Mouse (Mus musculus) midbrain, embryonic 10.5 days (tissue): ENCODE data around the gene Ldb1. TPM values are rescaled to one million over a fixed set of nuclear protein-coding genes. Genes with fewer than 3 reads are reported as not detected.
A peak's percentile ranks its signal among the peaks of the same experiment; 100 is the strongest.

Experiments
- DNase-seq: peaks from one replicate; pipeline ENCODE4 v3.0.0-alpha.2; 2017; ENCODE audit warnings: low spot score
- H3K27ac ChIP-seq: fragments of 300-500 bp; sonication (generic); replicated peaks from 2 replicates; pipeline ENCODE4 v1.5.1; 2016; ENCODE audit warnings: mild to moderate bottlenecking
- H3K27me3 ChIP-seq: fragments of 300-500 bp; sonication (generic); 2 replicates; pipeline ENCODE4 v1.6.1; 2016; ENCODE audit warnings: low read depth, mild to moderate bottlenecking; ENCODE audit not compliant: poor library complexity, severe bottlenecking
- H3K36me3 ChIP-seq: fragments of 300-500 bp; sonication (generic); 2 replicates; pipeline ENCODE4 v1.6.1; 2016; ENCODE audit warnings: mild to moderate bottlenecking, moderate library complexity
- H3K4me1 ChIP-seq: fragments of 300-500 bp; sonication (generic); 2 replicates; pipeline ENCODE4 v1.6.1; 2016
- H3K4me3 ChIP-seq: fragments of 300-500 bp; sonication (generic); 2 replicates; pipeline ENCODE4 v1.5.1; 2016; ENCODE audit warnings: mild to moderate bottlenecking, moderate library complexity
- H3K9me3 ChIP-seq: fragments of 300-500 bp; sonication (generic); replicated peaks from 2 replicates; pipeline ENCODE4 v1.6.1; 2016; ENCODE audit warnings: mild to moderate bottlenecking
- WGBS: fragments of 180-500 bp; shearing (Covaris S2); methylation state at CpG from one replicate; pipeline ENCODE4 v1.1.7; 2016; 5-methylcytosine and 5-hydroxymethylcytosine counted together
- polyA plus RNA-seq: library from polyadenylated mRNA; unstranded; fragments of >200 nt; fragmentation: Nextera tagmentation; extraction: Ambion mirVana; gene quantifications from 2 replicates; pipeline ENCODE4 v1.2.1, GENCODE M21; 2016

The Ldb1 gene
- polyA plus RNA-seq, 1 experiment from 2014 or later: 79.2 TPM

- H3K36me3 ChIP-seq: peaks cover 18% of the 10 kb centered on the region
- H3K4me1 ChIP-seq: peaks cover 20% of the 10 kb centered on the region
- H3K4me3 ChIP-seq: peak overlapping the region; percentile 95
- H3K27me3 ChIP-seq: no peaks in the 10 kb centered on the region
- peak; percentile 88 for DNase-seq
- WGBS: under 1% methylated on average over 41 of the region's 42 CpGs
- H3K27ac ChIP-seq: peak overlapping the region; percentile 95
- H3K9me3 ChIP-seq: no peaks in the 10 kb centered on the region
Measured at GRCm38 (mm10) chr19:46056947-46057607, 12.1 kb upstream of the Ldb1 start.

- H3K27ac ChIP-seq: peak overlapping the region; percentile 95
- peaks cover 20% of the 10 kb centered on the region for H3K4me1 ChIP-seq
- peak; percentile 95 for DNase-seq
- H3K27me3 ChIP-seq: no peaks in the 10 kb centered on the region
- H3K9me3 ChIP-seq: no peaks in the 10 kb centered on the region
- H3K4me3 ChIP-seq: peak overlapping the region; percentile 95
- H3K36me3 ChIP-seq: peaks cover 12% of the 10 kb centered on the region
- WGBS: under 1% methylated on average over 52 of the region's 52 CpGs
Measured at GRCm38 (mm10) chr19:46056388-46056946, 11.5 kb upstream of the Ldb1 start.

GRCm38 (mm10) chr19:46055752-46056387 is 10.9 kb upstream of the Ldb1 start:
- WGBS: 2% methylated on average over 11 of the region's 11 CpGs
- H3K27ac ChIP-seq: peak overlapping the region; percentile 95

GRCm38 (mm10) chr19:46050462-46050861 is 5.4 kb upstream of the Ldb1 start:
- Histone ChIP-seq H3K27ac (no peak overlapping the region), H3K9me3 (no peaks in the 10 kb centered on the region), H3K4me1 (peaks cover 17% of the 10 kb centered on the region), H3K36me3 (no peaks in the 10 kb centered on the region), H3K4me3 (no peak overlapping the region), H3K27me3 (no peaks in the 10 kb centered on the region)
- WGBS: 92% methylated on average over 2 of the region's 2 CpGs
- no peak for DNase-seq

More at GRCm38 (mm10) chr19:46055752-46056387, 10.9 kb upstream of the Ldb1 start:
- peaks cover 20% of the 10 kb centered on the region for H3K4me1 ChIP-seq
- H3K4me3 ChIP-seq: peak overlapping the region; percentile 95
- H3K36me3 ChIP-seq: peaks cover 6% of the 10 kb centered on the region
- peak; percentile 44 for DNase-seq
- H3K27me3 ChIP-seq: no peaks in the 10 kb centered on the region
- H3K9me3 ChIP-seq: no peaks in the 10 kb centered on the region

GRCm38 (mm10) chr19:46049129-46049528 is 4.1 kb upstream of the Ldb1 start:
- no peak for DNase-seq
- Histone ChIP-seq H3K36me3 (no peaks in the 10 kb centered on the region), H3K27ac (no peak overlapping the region), H3K27me3 (no peaks in the 10 kb centered on the region), H3K4me3 (no peak overlapping the region), H3K4me1 (peaks cover 24% of the 10 kb centered on the region), H3K9me3 (no peaks in the 10 kb centered on the region)
- WGBS: 76% methylated on average over 4 of the region's 4 CpGs

GRCm38 (mm10) chr19:46047426-46047825 is 2.4 kb upstream of the Ldb1 start:
- Histone ChIP-seq H3K27me3 (no peaks in the 10 kb centered on the region), H3K36me3 (no peaks in the 10 kb centered on the region), H3K4me3 (no peak overlapping the region), H3K27ac (no peak overlapping the region), H3K9me3 (no peaks in the 10 kb centered on the region), H3K4me1 (peaks cover 41% of the 10 kb centered on the region)
- DNase-seq: no peak
- WGBS: 69% methylated on average over 2 of the region's 2 CpGs

GRCm38 (mm10) chr19:46046621-46047025 is 1.6 kb upstream of the Ldb1 start:
- 6% methylated on average over 10 of the region's 10 CpGs for WGBS
- no peak overlapping the region for H3K4me3 ChIP-seq
- no peaks in the 10 kb centered on the region for H3K36me3 ChIP-seq
- DNase-seq: no peak
- peak overlapping the region; percentile 96; the same call in 1 of the 2 replicates for H3K27ac ChIP-seq
- H3K9me3 ChIP-seq: no peaks in the 10 kb centered on the region
- no peaks in the 10 kb centered on the region for H3K27me3 ChIP-seq
- H3K4me1 ChIP-seq: peaks cover 49% of the 10 kb centered on the region

GRCm38 (mm10) chr19:46045696-46046311 is 790 bp upstream of the Ldb1 start:
- H3K9me3 ChIP-seq: no peaks in the 10 kb centered on the region
- DNase-seq: peak; percentile 56
- H3K27me3 ChIP-seq: no peaks in the 10 kb centered on the region
- H3K4me3 ChIP-seq: peak overlapping the region; percentile 92
- WGBS: under 1% methylated on average over 7 of the region's 7 CpGs
- peak overlapping the region; percentile 96 for H3K27ac ChIP-seq
- H3K4me1 ChIP-seq: peaks cover 58% of the 10 kb centered on the region
- no peaks in the 10 kb centered on the region for H3K36me3 ChIP-seq

- H3K36me3 ChIP-seq: no peaks in the 10 kb centered on the region
- WGBS: 1% methylated on average over 34 of the region's 34 CpGs
- peak within 1 kb of the TSS; percentile 92 for H3K4me3 ChIP-seq
- H3K27me3 ChIP-seq: no peaks in the 10 kb centered on the region
- H3K4me1 ChIP-seq: peaks cover 71% of the 10 kb centered on the region
- H3K27ac ChIP-seq: peak within 1 kb of the TSS; percentile 96
- H3K9me3 ChIP-seq: no peaks in the 10 kb centered on the region
- peak; percentile 36 for DNase-seq
Measured at GRCm38 (mm10) chr19:46044271-46044992, 582 bp downstream of the Ldb1 start, which contains the start of gene Pprc1. Pprc1 (plus strand) TSS chr19:46044886.

GRCm38 (mm10) chr19:46043380-46043779 is 1.6 kb downstream of the Ldb1 start:
- Histone ChIP-seq H3K4me1 (peaks cover 76% of the 10 kb centered on the region), H3K4me3 (peak overlapping the region; percentile 92), H3K27me3 (no peaks in the 10 kb centered on the region), H3K9me3 (no peaks in the 10 kb centered on the region), H3K27ac (peak overlapping the region; percentile 96), H3K36me3 (no peaks in the 10 kb centered on the region)
- no peak for DNase-seq
- WGBS: 74% methylated on average over 7 of the region's 7 CpGs

GRCm38 (mm10) chr19:46042476-46043011 is 2.5 kb downstream of the Ldb1 start:
- 10% methylated on average over 6 of the region's 6 CpGs for WGBS
- no peaks in the 10 kb centered on the region for H3K36me3 ChIP-seq
- H3K9me3 ChIP-seq: no peaks in the 10 kb centered on the region
- peak; percentile 74 for DNase-seq
- peak overlapping the region; percentile 92 for H3K4me3 ChIP-seq
- H3K4me1 ChIP-seq: peaks cover 84% of the 10 kb centered on the region
- H3K27ac ChIP-seq: peak overlapping the region; percentile 96
- no peaks in the 10 kb centered on the region for H3K27me3 ChIP-seq

- Histone ChIP-seq H3K36me3 (peaks cover 2% of the 10 kb centered on the region), H3K27ac (peak overlapping the region; percentile 96), H3K4me3 (peak overlapping the region; percentile 92), H3K27me3 (no peaks in the 10 kb centered on the region), H3K4me1 (peaks cover 88% of the 10 kb centered on the region), H3K9me3 (no peaks in the 10 kb centered on the region)
- DNase-seq: peak; percentile 80
- under 1% methylated on average over 13 of the region's 14 CpGs for WGBS
Measured at GRCm38 (mm10) chr19:46041933-46042475, 3.0 kb downstream of the Ldb1 start.
